Mouse (Mus musculus) heart, adult 2 months (tissue): Measurements from ENCODE around the gene Nudt3.
"Not testable (repeated sequence)": the region's sequence is repeated elsewhere in the genome, so short reads cannot be mapped to it uniquely, and the experiment has no call there.

Source experiments
- CTCF ChIP-seq: fragments of 200-600 bp; IDR thresholded peaks from 2 replicates; pipeline ENCODE4 v1.8.1; 2022; ENCODE audit warnings: antibody characterized with exemption, mild to moderate bottlenecking, moderate library complexity
- POLR2A ChIP-seq: fragments of 200-500 bp; IDR thresholded peaks from 2 replicates; pipeline ENCODE4 v1.6.1; 2011; ENCODE audit warnings: mild to moderate bottlenecking, low read depth, low read length, control low read depth; ENCODE audit not compliant: insufficient read depth

DNA sequence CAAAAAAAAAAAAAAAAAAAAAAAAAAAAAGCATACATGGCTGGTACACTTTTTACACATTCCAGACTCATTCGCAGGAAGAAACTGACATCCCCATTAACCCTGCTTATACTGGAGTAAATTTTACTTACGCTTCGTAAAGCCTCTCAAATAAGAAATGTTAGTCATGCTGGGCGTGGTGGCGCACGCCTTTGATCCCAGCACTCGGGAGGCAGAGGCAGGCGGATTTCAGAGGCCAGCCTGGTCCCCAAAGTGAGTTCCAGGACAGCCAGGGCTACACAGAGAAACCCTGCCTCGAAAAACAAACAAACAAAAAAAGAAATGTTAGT is 12.2 kb upstream of the Nudt3 start:
- not testable (repeated sequence) for TF ChIP-seq CTCF, POLR2A
